Mouse (Mus musculus) lung, embryonic 14.5 days (tissue): Measurements from ENCODE around the gene Hoxa6. TPM values are rescaled to one million over a fixed set of nuclear protein-coding genes. Genes with fewer than 3 reads are reported as not detected.

Experiments
- ATAC-seq: fragments of 200-750 bp; cut with Nextera tagmentation; 2 replicates; pipeline ENCODE4 v1.8.0; 2017; ENCODE audit warnings: mild to moderate bottlenecking, moderate TSS enrichment, moderate library complexity; ENCODE audit not compliant: insufficient read depth
- DNase-seq: peaks from one replicate; pipeline ENCODE4 v3.0.0-alpha.2; 2015
- H3K27ac ChIP-seq: fragments of 300-500 bp; sonication (generic); 2 replicates; pipeline ENCODE4 v1.5.1; 2014; ENCODE audit warnings: low read depth, mild to moderate bottlenecking, moderate library complexity
- H3K27me3 ChIP-seq: fragments of 300-500 bp; sonication (generic); 2 replicates; pipeline ENCODE4 v1.6.1; 2014; ENCODE audit warnings: low read length, control low read depth; ENCODE audit not compliant: insufficient read depth
- H3K36me3 ChIP-seq: fragments of 300-500 bp; sonication (generic); 2 replicates; pipeline ENCODE4 v1.6.1; 2014; ENCODE audit warnings: control low read depth; ENCODE audit not compliant: insufficient read depth
- H3K4me1 ChIP-seq: fragments of 300-500 bp; sonication (generic); 2 replicates; pipeline ENCODE4 v1.6.1; 2014; ENCODE audit warnings: antibody characterized with exemption, control low read depth; ENCODE audit not compliant: insufficient read depth
- H3K4me2 ChIP-seq: fragments of 300-500 bp; sonication (generic); 2 replicates; pipeline ENCODE4 v1.6.1; 2014; ENCODE audit warnings: mild to moderate bottlenecking
- H3K4me3 ChIP-seq: fragments of 300-500 bp; sonication (generic); 2 replicates; pipeline ENCODE4 v1.5.1; 2014; ENCODE audit warnings: low read depth, low read length
- H3K9ac ChIP-seq: fragments of 300-500 bp; sonication (generic); 2 replicates; pipeline ENCODE4 v1.6.1; 2014
- H3K9me3 ChIP-seq: fragments of 300-500 bp; sonication (generic); 2 replicates; pipeline ENCODE4 v1.6.1; 2016; ENCODE audit warnings: low read depth, low read length, control low read depth
- CTCF ChIP-seq: IDR thresholded peaks from 2 replicates; pipeline ENCODE4 v1.5.1; 2016; ENCODE audit warnings: antibody characterized with exemption, low read depth
- WGBS: fragments of 180-500 bp; shearing (Covaris S2); extraction: QIAGEN DNeasy Blood & Tissue Kit; methylation state at CpG from one replicate; pipeline ENCODE4 v1.1.7; 2014; 5-methylcytosine and 5-hydroxymethylcytosine counted together
- polyA plus RNA-seq: library from polyadenylated mRNA; unstranded; fragments of >200 nt; fragmentation: Nextera tagmentation; extraction: Ambion mirVana; gene quantifications from 2 replicates; pipeline ENCODE4 v1.2.1, GENCODE M21; 2014

Gene Hoxa6
- polyA plus RNA-seq, 1 experiment from 2014 or later, result 5.1 TPM

DNA sequence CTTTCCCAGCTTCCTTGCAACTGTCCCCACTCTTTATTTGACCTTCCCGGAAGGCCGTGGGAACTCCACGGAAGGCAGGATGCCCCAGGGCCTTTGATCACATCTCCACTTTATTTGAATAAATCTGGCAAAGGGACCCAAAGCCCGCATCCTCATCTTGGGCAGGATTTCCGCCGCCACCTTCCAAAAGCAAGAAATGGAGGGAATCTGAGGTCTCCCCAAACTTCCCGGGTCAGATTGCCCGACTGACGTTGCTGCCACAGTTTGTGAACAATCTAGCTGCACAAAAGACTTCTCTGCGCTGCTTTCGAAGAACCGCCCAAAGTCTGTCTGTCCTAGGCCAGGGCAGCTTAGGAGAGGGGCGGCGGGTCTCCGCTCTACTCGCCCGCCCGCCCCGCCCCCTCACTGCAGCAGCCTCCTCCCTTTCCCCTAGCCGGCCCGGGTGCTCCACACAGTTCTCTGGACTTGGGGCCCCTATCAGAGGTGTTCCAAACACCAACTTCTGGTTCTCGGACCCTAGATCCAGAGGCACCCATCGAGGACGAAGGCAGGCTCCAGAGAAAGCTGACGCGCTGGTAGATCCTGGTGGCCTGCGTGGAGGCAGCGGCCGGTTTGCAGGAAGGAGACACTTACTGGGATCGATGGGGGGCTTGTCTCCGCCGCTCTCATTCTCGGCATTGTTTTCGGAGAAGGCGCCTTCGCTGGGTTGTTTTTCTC is 16.5 kb upstream of the Hoxa6 start:
- no peaks in the 10 kb centered on the region for H3K4me1 ChIP-seq
- ATAC-seq (no peak), DNase-seq (no peak)
- H3K4me2 ChIP-seq, result peak overlapping the region; percentile 45; the same call in 1 of the 2 replicates
- H3K9ac ChIP-seq, result no peak overlapping the region
- no peaks in the 10 kb centered on the region for H3K9me3 ChIP-seq
- H3K36me3 ChIP-seq, result no peaks in the 10 kb centered on the region
- 2% methylated on average over 35 of the region's 36 CpGs for WGBS
- TF ChIP-seq CTCF, result no peak
- H3K4me3 ChIP-seq, result peak overlapping the region; percentile 25; the same call in 1 of the 2 replicates
- H3K27ac ChIP-seq, result no peak overlapping the region
- peaks cover 100% of the 10 kb centered on the region for H3K27me3 ChIP-seq

- no peak for TF ChIP-seq CTCF
- Histone ChIP-seq H3K4me2 (peak overlapping the region; percentile 23; the same call in 1 of the 2 replicates), H3K36me3 (no peaks in the 10 kb centered on the region), H3K27me3 (peaks cover 100% of the 10 kb centered on the region), H3K4me3 (peak overlapping the region; percentile 5; the same call in 1 of the 2 replicates), H3K9ac (no peak overlapping the region; the same call in 1 of the 2 replicates), H3K27ac (no peak overlapping the region), H3K4me1 (no peaks in the 10 kb centered on the region), H3K9me3 (no peaks in the 10 kb centered on the region)
- ATAC-seq (no peak), DNase-seq (no peak)
- 9% methylated on average over 24 of the region's 24 CpGs for WGBS
Observed at GRCm38 (mm10) chr6:52223939-52224760, 15.6 kb upstream of the Hoxa6 start.

- H3K4me3 ChIP-seq, result no peak overlapping the region
- H3K27me3 ChIP-seq, result peaks cover 100% of the 10 kb centered on the region
- no peak overlapping the region for H3K9ac ChIP-seq
- H3K4me2 ChIP-seq, result no peak overlapping the region
- H3K9me3 ChIP-seq, result no peaks in the 10 kb centered on the region
- H3K27ac ChIP-seq, result no peak overlapping the region
- DNase-seq (no peak), ATAC-seq (no peak)
- no peaks in the 10 kb centered on the region for H3K36me3 ChIP-seq
- H3K4me1 ChIP-seq, result no peaks in the 10 kb centered on the region
- WGBS, result 47% methylated on average over 13 of the region's 13 CpGs
- no peak for TF ChIP-seq CTCF
Observed at GRCm38 (mm10) chr6:52222729-52223128, 14.2 kb upstream of the Hoxa6 start.

DNA sequence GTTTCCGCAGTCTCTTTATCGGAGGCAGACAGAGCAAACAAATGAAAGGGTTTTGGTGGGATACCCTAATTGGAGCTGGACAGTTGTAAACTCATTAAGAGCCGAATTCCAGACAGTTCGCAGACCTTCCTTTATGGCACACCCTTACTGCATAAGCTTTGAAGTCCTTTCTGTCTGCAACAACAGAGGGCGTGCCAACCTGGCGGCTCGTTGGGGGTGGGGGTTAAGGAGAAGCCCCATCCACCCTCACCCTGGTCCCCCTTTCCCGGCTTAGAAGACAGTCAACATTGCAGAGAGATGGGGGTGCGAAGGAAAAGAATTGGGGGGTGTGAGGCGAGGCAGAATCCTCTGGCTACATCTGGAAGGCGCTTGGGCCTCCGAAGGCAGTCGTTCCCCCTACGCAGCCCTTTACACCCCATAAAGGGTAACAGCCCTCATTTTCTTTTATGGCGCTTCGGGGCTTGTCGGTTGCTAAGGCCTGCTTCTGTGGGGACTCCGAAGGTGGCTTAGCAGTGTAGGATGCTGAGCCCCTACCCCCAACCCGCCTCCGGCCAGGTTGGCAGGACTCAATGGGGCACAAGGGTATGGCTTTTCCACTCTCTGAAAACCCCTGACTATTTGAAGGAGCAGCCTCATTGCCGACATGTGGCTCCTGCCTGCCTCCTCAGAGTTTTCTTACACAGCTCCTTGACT is 13.6 kb upstream of the Hoxa6 start:
- Histone ChIP-seq H3K4me3 (peak overlapping the region; percentile 58), H3K9me3 (no peaks in the 10 kb centered on the region), H3K36me3 (no peaks in the 10 kb centered on the region), H3K9ac (no peak overlapping the region), H3K27me3 (peaks cover 100% of the 10 kb centered on the region), H3K4me2 (peak overlapping the region; percentile 94), H3K4me1 (no peaks in the 10 kb centered on the region), H3K27ac (no peak overlapping the region)
- WGBS, result 22% methylated on average over 21 of the region's 21 CpGs
- DNase-seq, result no peak
- no peak for TF ChIP-seq CTCF
- peak; percentile 2; the same call in 1 of the 2 replicates for ATAC-seq

- Histone ChIP-seq H3K27ac (no peak within 1 kb of the TSS), H3K9me3 (no peaks in the 10 kb centered on the region), H3K4me1 (no peaks in the 10 kb centered on the region), H3K4me2 (peak within 1 kb of the TSS; percentile 94), H3K4me3 (peak within 1 kb of the TSS; percentile 58), H3K36me3 (no peaks in the 10 kb centered on the region), H3K27me3 (peaks cover 99% of the 10 kb centered on the region), H3K9ac (peak within 1 kb of the TSS; percentile 67)
- 2% methylated on average over 46 of the region's 46 CpGs for WGBS
- DNase-seq (peak; percentile 97), ATAC-seq (peak; percentile 51)
- TF ChIP-seq CTCF, result peak; percentile 99
Observed at GRCm38 (mm10) chr6:52221337-52221992, 12.9 kb upstream of the Hoxa6 start, which contains the start of gene Hoxa7. TSS of gene Hoxa7 (minus strand) at chr6:52221854.

GRCm38 (mm10) chr6:52220865-52221310 is 12.4 kb upstream of the Hoxa6 start:
- H3K4me2 ChIP-seq, result peak overlapping the region; percentile 94
- no peaks in the 10 kb centered on the region for H3K9me3 ChIP-seq
- 25% methylated on average over 12 of the region's 12 CpGs for WGBS
- H3K27ac ChIP-seq, result no peak overlapping the region
- DNase-seq (peak; percentile 48), ATAC-seq (no peak)
- peak overlapping the region; percentile 58 for H3K4me3 ChIP-seq
- peaks cover 99% of the 10 kb centered on the region for H3K27me3 ChIP-seq
- TF ChIP-seq CTCF, result no peak
- peak overlapping the region; percentile 67 for H3K9ac ChIP-seq
- no peaks in the 10 kb centered on the region for H3K36me3 ChIP-seq
- no peaks in the 10 kb centered on the region for H3K4me1 ChIP-seq
